Mouse (Mus musculus) layer of hippocampus, adult 11-12 months (tissue): ENCODE data around the gene Vezt.

ENCODE experiments used
- DNase-seq: peaks from one replicate; pipeline ENCODE4 v3.0.0; 2022; ENCODE audit warnings: low spot score

The Vezt gene

GRCm38 (mm10) chr10:94035658-94036374 lies at the start of gene Vezt, which contains the start of gene Fgd6:
Gene Vezt, minus strand, starts transcription at chr10:94035817.
Gene Fgd6, plus strand, starts transcription at chr10:94036001.
- DNase-seq = peak; percentile 98

DNA sequence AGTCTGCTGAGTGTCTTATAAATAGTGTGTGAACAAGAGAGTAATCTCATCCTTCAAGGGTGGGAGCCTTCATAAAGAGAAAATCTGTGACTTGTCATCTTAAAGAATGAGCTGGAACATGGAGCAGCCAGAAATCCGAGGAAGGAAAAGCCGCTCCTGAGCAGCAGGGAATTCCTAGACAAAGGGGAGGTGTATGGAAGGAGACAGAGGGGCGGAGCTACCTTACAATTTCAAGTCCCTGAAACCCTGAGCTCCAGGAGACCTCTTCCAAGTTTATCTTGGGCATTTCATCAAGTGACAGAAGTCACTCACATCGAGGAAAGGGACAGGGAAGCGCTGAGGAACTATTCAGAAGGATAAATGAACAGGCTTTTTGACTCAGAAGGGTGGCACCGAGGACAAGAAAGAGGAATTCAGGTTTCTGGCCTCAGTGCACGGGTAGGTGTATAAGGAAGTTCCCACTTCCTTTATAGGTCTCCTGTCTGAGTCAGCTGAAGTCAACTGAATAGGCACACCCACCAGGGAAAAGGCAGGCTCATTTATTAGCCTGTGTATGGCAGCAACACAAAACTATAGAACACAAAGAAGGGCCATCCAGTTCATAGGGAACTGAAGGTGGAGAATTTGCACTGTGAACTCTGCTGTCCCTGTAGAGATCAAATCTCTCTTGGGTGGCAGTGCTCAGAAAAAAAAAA lies 46.6 kb upstream of the Vezt start:
- no peak for DNase-seq

GRCm38 (mm10) chr10:94080740-94081139 lies 45.1 kb upstream of the Vezt start:
- DNase-seq = no peak

DNA sequence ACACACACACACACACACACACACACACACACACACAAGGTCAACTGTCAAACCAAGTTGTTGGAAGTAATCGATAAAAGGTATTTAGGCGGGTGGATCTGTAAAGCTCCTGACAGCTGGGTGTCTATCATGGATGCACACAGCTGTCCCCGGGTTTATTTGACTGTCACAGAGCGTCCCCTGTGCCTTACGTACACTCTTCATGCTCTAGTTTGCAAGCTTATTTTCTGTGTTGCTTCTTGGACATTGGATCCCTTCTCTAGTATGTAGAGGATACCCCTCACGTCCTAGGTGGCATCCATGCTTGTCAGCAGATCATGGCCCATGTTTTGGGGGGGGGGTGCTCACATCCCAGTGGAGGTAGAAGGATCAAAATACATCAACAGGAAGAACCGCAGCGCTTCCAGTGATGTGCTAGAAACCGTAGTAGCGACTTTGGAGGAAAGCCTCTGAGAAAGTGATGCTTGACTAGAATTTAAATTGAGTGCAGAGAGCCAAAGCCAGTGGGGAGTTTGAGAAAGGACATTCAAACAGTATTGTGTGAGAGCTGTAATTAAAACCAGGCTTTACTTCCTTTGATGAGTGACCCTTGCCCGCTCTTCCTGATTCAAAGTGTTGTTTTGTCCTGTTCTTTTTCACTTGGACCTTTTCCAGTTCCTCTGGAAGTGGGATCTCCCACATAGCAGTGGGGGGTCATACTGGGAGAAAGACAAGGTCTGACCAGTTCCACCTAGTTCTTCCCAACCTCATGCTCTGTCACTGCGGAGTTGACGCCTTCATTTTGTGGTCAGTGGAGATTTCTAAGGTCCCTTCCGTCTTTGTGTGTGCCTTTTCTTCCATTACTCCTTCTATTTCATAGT lies 41.6 kb upstream of the Vezt start:
- peak; percentile 12 for DNase-seq

GRCm38 (mm10) chr10:94072916-94073465 lies 37.4 kb upstream of the Vezt start:
- DNase-seq = no peak

DNA sequence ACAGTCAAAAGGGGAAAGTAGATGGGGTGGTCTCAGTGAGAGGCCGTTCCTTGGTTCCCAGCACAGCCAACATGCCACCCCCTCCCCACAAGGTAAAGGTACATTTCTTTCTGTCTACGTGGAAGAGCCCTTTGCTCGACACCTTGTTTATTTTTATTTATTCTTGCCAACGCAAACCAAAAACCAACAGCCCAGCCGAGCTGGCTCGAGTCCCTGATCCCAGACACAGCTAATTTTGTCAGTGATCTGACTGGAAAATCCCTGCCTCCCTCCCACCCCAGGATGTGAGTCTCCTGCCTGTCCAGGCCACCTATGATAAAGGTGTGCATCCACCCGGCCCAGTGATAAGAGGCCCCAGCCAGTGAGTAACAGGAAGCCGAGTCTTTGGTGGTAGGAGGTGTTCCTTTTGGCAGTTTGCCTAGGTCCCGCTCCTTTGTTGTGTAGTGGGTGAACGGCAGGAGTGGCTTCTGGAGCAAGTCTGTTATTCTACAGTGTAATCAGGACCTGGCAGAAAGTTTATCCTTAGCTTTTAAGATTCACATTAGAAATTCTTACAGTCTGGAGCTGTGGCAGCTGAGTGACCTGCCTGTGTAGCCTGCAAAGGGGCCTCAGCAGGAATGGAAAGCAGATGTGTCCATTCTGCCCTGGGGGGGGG lies 36.8 kb upstream of the Vezt start:
- DNase-seq = peak; percentile 19

- DNase-seq = no peak
Measured at GRCm38 (mm10) chr10:94071641-94072040, 36.0 kb upstream of the Vezt start.

DNA sequence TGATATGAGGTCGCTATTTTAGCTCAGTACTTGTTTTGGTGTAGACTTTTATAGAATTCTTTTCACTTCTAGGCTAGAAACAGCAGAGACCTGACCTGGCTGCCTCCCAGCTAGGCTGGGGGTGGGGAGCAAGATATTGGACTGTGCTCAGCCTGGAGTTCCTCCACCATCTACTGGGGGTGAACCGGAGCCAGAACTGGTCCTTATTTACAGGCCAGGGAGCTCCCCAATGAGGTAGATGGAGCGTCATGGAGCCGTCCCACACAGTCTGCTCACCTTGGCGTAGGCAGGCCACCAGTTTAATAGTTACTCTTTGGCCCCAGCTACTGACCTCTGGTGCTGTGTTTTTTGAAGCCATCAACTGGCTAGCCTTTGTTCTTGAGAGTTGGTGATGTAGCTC lies 33.1 kb upstream of the Vezt start:
- DNase-seq = peak; percentile 17

- no peak for DNase-seq
Measured at GRCm38 (mm10) chr10:94066896-94067295, 31.3 kb upstream of the Vezt start.

- no peak for DNase-seq
Measured at GRCm38 (mm10) chr10:94062357-94062756, 26.7 kb upstream of the Vezt start.

- no peak for DNase-seq
Measured at GRCm38 (mm10) chr10:94060190-94060589, 24.6 kb upstream of the Vezt start.

- no peak for DNase-seq
Measured at GRCm38 (mm10) chr10:94059618-94060055, 24.0 kb upstream of the Vezt start.

DNA sequence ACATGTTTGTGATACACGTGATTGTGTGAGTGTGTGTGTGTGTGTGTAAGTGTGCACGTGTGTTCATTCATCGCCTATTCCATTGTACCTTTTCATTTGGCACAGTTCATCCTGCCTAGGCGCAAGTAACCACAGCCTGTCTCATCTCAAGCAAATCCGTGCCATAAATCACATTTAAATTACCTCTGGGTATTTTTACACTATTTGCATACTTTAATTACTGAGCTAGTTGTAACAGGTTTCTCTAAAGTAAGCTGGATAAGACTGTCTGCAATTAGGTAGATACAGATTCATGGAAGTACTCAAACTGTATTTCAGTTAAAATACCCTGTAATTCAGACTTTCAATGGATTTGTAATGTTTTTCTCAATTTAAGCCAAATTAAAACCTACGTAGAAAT lies 20.9 kb upstream of the Vezt start:
- no peak for DNase-seq

DNA sequence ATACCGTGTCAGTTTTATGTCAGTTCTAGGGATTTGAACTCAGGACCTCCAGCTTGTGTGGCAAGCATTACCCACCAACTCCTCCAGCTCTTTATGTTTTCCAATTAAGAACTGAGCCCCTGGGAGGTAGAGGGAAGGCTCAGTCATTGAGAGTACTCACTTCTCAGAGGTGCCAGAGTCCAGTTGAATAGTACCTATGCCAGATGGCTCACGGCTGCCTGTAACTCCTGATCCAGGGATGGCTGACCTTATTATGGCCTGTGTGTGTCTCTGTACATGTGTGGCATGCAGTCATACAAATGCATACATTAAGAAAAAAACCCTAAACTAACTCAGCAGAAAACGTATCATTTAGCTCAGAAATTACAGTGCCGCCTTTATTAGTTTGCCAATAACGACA lies 15.1 kb upstream of the Vezt start:
- no peak for DNase-seq

GRCm38 (mm10) chr10:94049121-94049520 lies 13.5 kb upstream of the Vezt start:
- no peak for DNase-seq

DNA sequence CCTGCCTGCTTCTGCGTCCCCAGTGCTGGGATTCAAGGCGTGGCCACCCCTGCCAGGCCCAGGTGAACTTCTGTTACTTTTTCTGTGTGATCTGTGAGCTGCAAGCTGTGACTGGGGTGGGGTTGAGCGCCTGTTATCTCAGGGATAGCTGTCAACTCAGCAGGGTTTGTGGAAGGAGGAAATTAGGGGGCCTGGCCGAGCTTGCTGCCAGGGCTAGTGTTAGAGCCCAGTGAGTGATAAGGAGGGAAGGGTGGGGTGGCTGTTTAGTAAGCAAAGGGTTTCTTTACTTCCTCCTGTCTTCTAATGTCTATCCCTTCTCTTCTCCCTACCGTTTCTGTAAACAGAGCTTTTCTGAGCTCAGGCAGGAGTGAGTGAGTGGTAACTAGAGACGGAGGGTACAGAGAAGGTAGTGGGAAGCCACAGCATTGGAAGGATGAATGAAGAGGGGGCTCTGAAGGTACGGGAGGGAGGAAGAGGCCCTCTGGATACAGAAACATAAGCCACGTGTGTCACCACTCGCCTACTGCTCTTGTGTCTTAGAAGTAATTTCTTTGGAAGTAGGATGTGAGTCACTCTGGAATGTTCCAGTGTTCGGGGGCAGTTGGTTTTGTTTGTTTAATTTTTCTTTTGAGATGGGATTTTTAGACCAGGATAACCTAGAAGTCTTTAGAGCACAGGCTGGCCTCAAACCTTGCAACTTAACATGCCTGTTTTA lies 12.4 kb upstream of the Vezt start:
- no peak for DNase-seq

DNA sequence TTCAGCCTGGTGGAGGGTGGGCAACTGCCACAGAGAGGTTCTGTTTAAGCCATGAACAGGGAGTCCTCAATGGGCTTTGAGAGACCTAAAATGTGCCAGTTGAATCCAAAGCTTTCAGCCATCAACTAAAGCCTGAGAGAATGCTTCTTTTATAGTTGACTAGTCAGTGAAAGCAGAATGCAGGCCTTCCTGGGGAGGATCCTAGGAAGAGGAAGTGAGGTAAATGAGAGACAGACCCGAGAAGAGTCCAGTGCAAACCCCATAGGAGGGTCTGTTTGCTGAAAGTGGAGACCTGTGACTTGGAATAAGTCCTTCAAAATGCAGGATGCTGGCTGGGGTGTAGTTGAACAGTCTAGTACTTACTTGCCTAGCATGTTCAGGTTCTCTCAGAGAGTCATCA lies 11.4 kb upstream of the Vezt start:
- DNase-seq = no peak

GRCm38 (mm10) chr10:94045301-94045700 lies 9.7 kb upstream of the Vezt start:
- DNase-seq = no peak

DNA sequence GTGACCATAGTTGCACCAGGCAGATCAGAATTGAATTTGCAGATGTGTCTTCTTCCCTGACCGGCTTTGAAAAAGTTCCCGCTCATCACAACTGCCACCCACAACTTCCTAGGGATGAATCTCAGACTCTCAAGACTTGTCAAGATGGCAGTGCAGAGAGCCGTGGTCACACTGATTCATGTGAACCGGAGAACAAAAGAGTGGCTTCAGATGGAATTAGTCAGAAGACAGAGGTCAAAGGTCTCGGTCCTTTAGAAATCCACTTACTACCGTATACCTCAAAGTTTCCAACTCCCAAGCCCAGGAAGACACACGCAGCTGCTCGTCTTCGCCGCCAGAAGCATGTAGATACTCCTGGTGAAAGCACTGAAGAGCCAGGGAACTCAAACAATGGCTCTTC lies 8.3 kb upstream of the Vezt start:
- no peak for DNase-seq

DNA sequence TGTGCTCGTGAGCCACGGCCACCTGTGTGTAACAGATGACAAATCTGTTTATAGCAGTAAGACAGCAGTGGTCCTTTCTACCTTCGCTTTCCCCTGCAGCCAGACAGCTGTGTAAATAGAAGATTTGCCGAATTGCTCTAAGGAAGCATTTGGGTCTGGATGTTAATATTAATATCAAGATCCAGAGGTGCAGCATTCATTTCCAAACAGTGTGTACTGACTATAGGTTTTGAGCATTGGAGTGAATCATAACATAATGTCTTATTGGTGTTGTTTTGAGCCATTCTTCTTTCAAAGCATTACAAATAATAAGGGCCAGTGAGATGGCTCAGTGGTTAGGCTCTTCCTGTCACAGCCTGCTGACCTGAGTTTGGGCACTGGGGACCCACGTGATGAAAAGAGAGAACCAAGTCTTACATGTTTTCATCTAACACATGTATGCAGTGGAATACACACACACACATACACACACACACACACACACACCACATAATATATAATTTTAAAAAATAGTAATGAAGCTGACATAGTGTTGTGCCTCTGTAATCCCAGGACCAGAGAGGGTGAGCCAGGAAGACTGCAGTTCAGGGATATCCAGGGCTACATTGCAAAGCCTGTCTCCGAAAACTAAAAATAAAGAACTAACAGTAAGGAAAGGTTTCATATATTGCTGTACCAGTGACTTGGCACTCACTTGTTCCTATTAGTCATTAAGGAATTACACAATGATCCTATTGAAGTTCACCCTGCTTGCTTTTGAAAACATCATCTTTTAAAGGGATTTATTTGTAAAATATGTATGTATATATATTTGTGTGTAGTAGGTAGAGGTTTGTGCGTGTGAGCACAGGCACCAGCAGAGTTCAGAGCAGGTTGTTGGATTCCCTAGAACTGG lies 3.0 kb upstream of the Vezt start:
- no peak for DNase-seq
